Mouse (Mus musculus) kidney, postnatal 0 days (tissue): ENCODE measurements around the gene Kbtbd2. TPM values are rescaled to one million over a fixed set of nuclear protein-coding genes. Genes with fewer than 3 reads are reported as not detected.
A peak's percentile ranks its signal among the peaks of the same experiment; 100 is the strongest.

Experiments used
- ATAC-seq: fragments of 200-750 bp; cut with Nextera tagmentation; replicated peaks from 2 replicates; pipeline ENCODE4 v1.8.0; 2017; ENCODE audit warnings: low read depth, moderate number of reproducible peaks, moderate TSS enrichment, moderate library complexity; ENCODE audit not compliant: low FRiP score
- DNase-seq: peaks from one replicate; pipeline ENCODE4 v3.0.0-alpha.2; 2016; ENCODE audit warnings: low spot score
- H3K27ac ChIP-seq: fragments of 300-500 bp; sonication (generic); 2 replicates; pipeline ENCODE4 v1.5.1; 2014; ENCODE audit warnings: mild to moderate bottlenecking
- H3K27me3 ChIP-seq: fragments of 300-500 bp; sonication (generic); 2 replicates; pipeline ENCODE4 v1.6.1; 2014; ENCODE audit warnings: low read length, mixed read lengths; ENCODE audit not compliant: insufficient read depth
- H3K36me3 ChIP-seq: fragments of 300-500 bp; sonication (generic); 2 replicates; pipeline ENCODE4 v1.6.1; 2014; ENCODE audit warnings: low read length, mixed read lengths; ENCODE audit not compliant: insufficient read depth
- H3K4me1 ChIP-seq: fragments of 300-500 bp; sonication (generic); replicated peaks from 2 replicates; pipeline ENCODE4 v1.6.1; 2014; ENCODE audit warnings: antibody characterized with exemption, low read length, mixed read lengths; ENCODE audit not compliant: insufficient read depth
- H3K4me2 ChIP-seq: fragments of 300-500 bp; sonication (generic); 2 replicates; pipeline ENCODE4 v1.6.1; 2014; ENCODE audit warnings: mild to moderate bottlenecking, low read length, moderate library complexity, mixed read lengths
- H3K4me3 ChIP-seq: fragments of 300-500 bp; sonication (generic); replicated peaks from 2 replicates; pipeline ENCODE4 v1.5.1; 2014; ENCODE audit warnings: low read depth, low read length
- H3K9ac ChIP-seq: fragments of 300-500 bp; sonication (generic); 2 replicates; pipeline ENCODE4 v1.6.1; 2014; ENCODE audit warnings: low read depth, low read length
- H3K9me3 ChIP-seq: fragments of 300-500 bp; sonication (generic); replicated peaks from 2 replicates; pipeline ENCODE4 v1.6.1; 2016; ENCODE audit warnings: low read length, inconsistent platforms, mixed read lengths
- CTCF ChIP-seq: IDR thresholded peaks from 2 replicates; pipeline ENCODE4 v1.5.1; 2016; ENCODE audit warnings: antibody characterized with exemption, low read depth, mild to moderate bottlenecking, moderate library complexity
- WGBS: fragments of 180-500 bp; shearing (Covaris S2); extraction: QIAGEN DNeasy Blood & Tissue Kit; methylation state at CpG from one replicate; pipeline ENCODE4 v1.1.7; 2014; 5-methylcytosine and 5-hydroxymethylcytosine counted together
- polyA plus RNA-seq: library from polyadenylated mRNA; unstranded; fragments of >200 nt; fragmentation: Nextera tagmentation; extraction: Ambion mirVana; gene quantifications from 2 replicates; pipeline ENCODE4 v1.2.1, GENCODE M21; 2015

Gene Kbtbd2
- polyA plus RNA-seq, 1 experiment from 2014 or later, result 16.0 TPM

- no peak for ATAC-seq
- H3K4me2 ChIP-seq, result no peak overlapping the region
- no peaks in the 10 kb centered on the region for H3K9me3 ChIP-seq
- TF ChIP-seq CTCF, result no peak
- no peaks in the 10 kb centered on the region for H3K4me1 ChIP-seq
- no peaks in the 10 kb centered on the region for H3K27me3 ChIP-seq
- H3K9ac ChIP-seq, result no peak overlapping the region
- H3K27ac ChIP-seq, result no peak overlapping the region
- H3K36me3 ChIP-seq, result 0 out of 2 replicates have a peak, but pooled peaks cover 2% of the 10 kb centered on the region
- 60% methylated on average over 5 of the region's 5 CpGs for WGBS
- no peak for DNase-seq
- no peak overlapping the region for H3K4me3 ChIP-seq
Measured at GRCm38 (mm10) chr6:56834769-56835168, 37.2 kb upstream of the Kbtbd2 start.

GRCm38 (mm10) chr6:56832830-56833229 lies 35.2 kb upstream of the Kbtbd2 start:
- Histone ChIP-seq H3K9ac (peak overlapping the region; percentile 83; the same call in 1 of the 2 replicates), H3K9me3 (no peaks in the 10 kb centered on the region), H3K27ac (no peak overlapping the region), H3K36me3 (no peaks in the 10 kb centered on the region), H3K4me3 (peak overlapping the region; percentile 66), H3K27me3 (no peaks in the 10 kb centered on the region), H3K4me2 (peak overlapping the region; percentile 87), H3K4me1 (no peaks in the 10 kb centered on the region)
- ATAC-seq (no peak), DNase-seq (no peak)
- no peak for TF ChIP-seq CTCF

GRCm38 (mm10) chr6:56832407-56832796 lies 34.8 kb upstream of the Kbtbd2 start:
- ATAC-seq (0 out of 2 replicates have a peak, but pooled peaks have one; percentile 1), DNase-seq (peak; percentile 40)
- no peaks in the 10 kb centered on the region for H3K9me3 ChIP-seq

GRCm38 (mm10) chr6:56831697-56832406 lies 34.2 kb upstream of the Kbtbd2 start, which contains the start of gene Fkbp9:
Fkbp9 (plus strand) TSS chr6:56832059.
- DNase-seq, result peak; percentile 95

More at GRCm38 (mm10) chr6:56832407-56832796, 34.8 kb upstream of the Kbtbd2 start:
- Histone ChIP-seq H3K9ac (peak overlapping the region; percentile 83), H3K27me3 (no peaks in the 10 kb centered on the region), H3K27ac (peak overlapping the region; percentile 88), H3K4me1 (no peaks in the 10 kb centered on the region), H3K4me3 (peak overlapping the region; percentile 66), H3K36me3 (no peaks in the 10 kb centered on the region), H3K4me2 (peak overlapping the region; percentile 87)
- no peak for TF ChIP-seq CTCF
- WGBS, result 2% methylated on average over 15 of the region's 15 CpGs

GRCm38 (mm10) chr6:56825657-56826056 lies 28.0 kb upstream of the Kbtbd2 start:
- no peaks in the 10 kb centered on the region for H3K4me1 ChIP-seq
- no peak for DNase-seq
- no peaks in the 10 kb centered on the region for H3K9me3 ChIP-seq
- ATAC-seq, result no peak
- H3K36me3 ChIP-seq, result no peaks in the 10 kb centered on the region
- no peak overlapping the region for H3K4me3 ChIP-seq
- no peak overlapping the region for H3K9ac ChIP-seq
- no peak overlapping the region for H3K4me2 ChIP-seq
- TF ChIP-seq CTCF, result no peak
- no peaks in the 10 kb centered on the region for H3K27me3 ChIP-seq
- WGBS, result 56% methylated on average over 3 of the region's 3 CpGs
- no peak overlapping the region for H3K27ac ChIP-seq

More at GRCm38 (mm10) chr6:56831697-56832406, 34.2 kb upstream of the Kbtbd2 start, which contains the start of gene Fkbp9:
- H3K27me3 ChIP-seq, result no peaks in the 10 kb centered on the region
- H3K27ac ChIP-seq, result peak within 1 kb of the TSS; percentile 88
- ATAC-seq, result peak; percentile 98
- TF ChIP-seq CTCF, result no peak; the same call in 1 of the 2 replicates
- H3K4me3 ChIP-seq, result peak within 1 kb of the TSS; percentile 66
- H3K36me3 ChIP-seq, result no peaks in the 10 kb centered on the region
- under 1% methylated on average over 44 of the region's 58 CpGs for WGBS
- H3K9me3 ChIP-seq, result no peaks in the 10 kb centered on the region
- peak within 1 kb of the TSS; percentile 83 for H3K9ac ChIP-seq
- H3K4me2 ChIP-seq, result peak within 1 kb of the TSS; percentile 87
- no peaks in the 10 kb centered on the region for H3K4me1 ChIP-seq

GRCm38 (mm10) chr6:56819124-56819487 lies 21.5 kb upstream of the Kbtbd2 start:
- ATAC-seq, result no peak
- Histone ChIP-seq H3K27me3 (no peaks in the 10 kb centered on the region), H3K9ac (no peak overlapping the region), H3K27ac (no peak overlapping the region), H3K4me1 (no peaks in the 10 kb centered on the region), H3K9me3 (no peaks in the 10 kb centered on the region), H3K4me2 (no peak overlapping the region), H3K4me3 (no peak overlapping the region), H3K36me3 (no peaks in the 10 kb centered on the region)
- TF ChIP-seq CTCF, result no peak
- DNase-seq, result no peak
- WGBS, result 79% methylated on average over 2 of the region's 2 CpGs
